21 mouse cellular contexts compared by ENCODE assay signal in the genomic region with DNA sequence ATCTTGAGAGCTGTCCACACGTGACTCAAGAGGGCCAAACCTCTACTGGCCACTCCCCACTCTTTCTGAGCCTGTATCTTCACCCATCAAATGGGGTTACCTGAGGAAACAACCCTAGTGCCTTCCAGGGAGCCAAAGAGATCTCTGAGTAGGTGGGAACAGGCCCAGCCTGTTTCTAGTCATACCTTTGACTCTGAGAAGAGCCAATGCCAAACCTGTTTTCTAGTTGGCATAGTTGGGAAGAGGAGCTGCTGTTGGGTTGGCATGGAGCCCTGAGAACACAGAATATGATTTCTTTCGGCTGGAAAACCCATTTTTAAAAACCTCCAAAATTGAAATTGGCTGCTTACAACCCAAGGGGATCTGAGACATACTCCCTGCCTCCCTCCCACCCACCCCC.
DNase-seq lines count a peak whose midpoint lies in the region; ATAC-seq and TF ChIP-seq lines count a peak whose summit lies in the region.
"Had no signal": no experiment of that assay in that cellular context is flagged by ENCODE, and none has a peak within 500 bp of the region (broad histone marks: within the 10 kb centered on the region; RNA-seq: fewer than 3 reads in every experiment).

No protein-coding gene starts in this region.

- DNase-seq in forebrain, postnatal 0 days, result peak; percentile 41
- peak; percentile 43 for DNase-seq in right cerebral cortex, adult 18-20 months
- no peak for DNase-seq in right cerebral cortex, postnatal 25 days
- DNase-seq in gonadal fat pad, adult 2 months (ENCODE audit: low read depth), result peak; percentile 79
- peak; percentile 50 for DNase-seq in telencephalon, adult 2 months (ENCODE audit: low read depth, low spot score)
- DNase-seq in spleen, adult 12 weeks (ENCODE audit: low spot score), result no peak
- DNase-seq: adrenal gland, adult 2 months; cerebellum, adult 11 months; gastrocnemius, postnatal 25 days; kidney, adult 8-10 months; kidney, postnatal 14 days; thymus, postnatal 25 days had no signal

- H3K27me3 ChIP-seq in forebrain, postnatal 0 days (ENCODE audit: insufficient read depth, low read length), result no peaks in the 10 kb centered on the region
- no peaks in the 10 kb centered on the region for H3K27me3 ChIP-seq in forebrain, embryonic 12.5 days
- H3K27me3 ChIP-seq: heart, embryonic 13.5 days; hindbrain, embryonic 13.5 days; limb, embryonic 15.5 days; liver, embryonic 15.5 days; midbrain, embryonic 13.5 days; neural tube, embryonic 13.5 days had no signal

- no peaks in the 10 kb centered on the region; the same call in 1 of the 2 replicates for H3K36me3 ChIP-seq in forebrain, postnatal 0 days (ENCODE audit: insufficient read depth)
- no peaks in the 10 kb centered on the region for H3K36me3 ChIP-seq in forebrain, embryonic 12.5 days (replicated peaks)
- H3K36me3 ChIP-seq: heart, embryonic 13.5 days; hindbrain, embryonic 13.5 days; limb, embryonic 15.5 days; liver, embryonic 15.5 days; midbrain, embryonic 13.5 days; neural tube, embryonic 13.5 days had no signal

- ATAC-seq in forebrain, postnatal 0 days, result peak; percentile 20; the same call in 1 of the 2 replicates
- no peak for ATAC-seq in forebrain, embryonic 12.5 days (ENCODE audit: low FRiP score)
- ATAC-seq: inflammation-experienced regulatory T-cells, adult 6 months; lung, postnatal 0 days; midbrain, embryonic 13.5 days had no signal

- H3K9ac ChIP-seq in forebrain, postnatal 0 days, result no peak overlapping the region
- H3K9ac ChIP-seq in forebrain, embryonic 12.5 days, result no peak overlapping the region
- H3K9ac ChIP-seq: heart, embryonic 13.5 days; hindbrain, embryonic 13.5 days; limb, embryonic 15.5 days; liver, embryonic 15.5 days; midbrain, embryonic 13.5 days; neural tube, embryonic 13.5 days had no signal

- no peak overlapping the region for H3K27ac ChIP-seq in forebrain, postnatal 0 days (ENCODE audit: low read depth, low read length)
- H3K27ac ChIP-seq in forebrain, embryonic 12.5 days, result no peak overlapping the region
- H3K27ac ChIP-seq: heart, embryonic 13.5 days; hindbrain, embryonic 13.5 days; limb, embryonic 15.5 days; liver, embryonic 15.5 days; midbrain, embryonic 13.5 days; neural tube, embryonic 13.5 days had no signal

- no peak overlapping the region for H3K4me2 ChIP-seq in forebrain, postnatal 0 days (ENCODE audit: low read depth)
- no peak overlapping the region for H3K4me2 ChIP-seq in forebrain, embryonic 12.5 days
- H3K4me2 ChIP-seq: heart, embryonic 13.5 days; hindbrain, embryonic 13.5 days; limb, embryonic 15.5 days; liver, embryonic 15.5 days; midbrain, embryonic 13.5 days; neural tube, embryonic 13.5 days had no signal

- H3K4me3 ChIP-seq in forebrain, postnatal 0 days (ENCODE audit: low read depth, low read length), result no peak overlapping the region
- H3K4me3 ChIP-seq in forebrain, embryonic 12.5 days (replicated peaks), result no peak overlapping the region
- H3K4me3 ChIP-seq: heart, embryonic 13.5 days; hindbrain, embryonic 13.5 days; limb, embryonic 15.5 days; liver, embryonic 15.5 days; midbrain, embryonic 13.5 days; neural tube, embryonic 13.5 days had no signal

- no peaks in the 10 kb centered on the region for H3K4me1 ChIP-seq in forebrain, postnatal 0 days (ENCODE audit: insufficient read depth)
- H3K4me1 ChIP-seq in forebrain, embryonic 12.5 days, result peaks cover 17% of the 10 kb centered on the region
- H3K4me1 ChIP-seq: hindbrain, embryonic 13.5 days; liver, embryonic 15.5 days had no signal

- no peak for TF ChIP-seq CTCF in forebrain, postnatal 0 days (IDR thresholded peaks at IDR 0.05; ENCODE audit: low read depth)

- WGBS in forebrain, postnatal 0 days, result 62% methylated on average over 2 of the region's 2 CpGs
- 82% methylated on average over 2 of the region's 2 CpGs for WGBS in forebrain, embryonic 12.5 days

- no peaks in the 10 kb centered on the region for H3K9me3 ChIP-seq in forebrain, postnatal 0 days (ENCODE audit: low read length)
- no peaks in the 10 kb centered on the region for H3K9me3 ChIP-seq in forebrain, embryonic 12.5 days
- H3K9me3 ChIP-seq: heart, embryonic 13.5 days; hindbrain, embryonic 13.5 days; limb, embryonic 15.5 days; liver, embryonic 15.5 days; midbrain, embryonic 13.5 days; neural tube, embryonic 13.5 days had no signal

Comparison
In these comparisons a context has a peak if more than half of its experiments do, and no peak if none do; other contexts are left out.
1. DNase-seq: peak in forebrain, postnatal 0 days (single experiment), right cerebral cortex, adult 18-20 months (single experiment), gonadal fat pad, adult 2 months (single experiment) and telencephalon, adult 2 months (single experiment); none in right cerebral cortex, postnatal 25 days (single experiment) and spleen, adult 12 weeks (single experiment).